Mouse (Mus musculus): Measurements from ENCODE around the gene Il17rc. TPM values are rescaled to one million over a fixed set of nuclear protein-coding genes. Genes with fewer than 3 reads are reported as not detected.

Gene Il17rc
- polyA plus RNA-seq, 1 experiment from 2014 or later: 15.7 TPM

- H3K4me2 ChIP-seq (ENCODE audit: low read depth, low read length): no peak overlapping the region
- H3K4me1 ChIP-seq (ENCODE audit: control insufficient read depth, insufficient read depth, low read length): no peaks in the 10 kb centered on the region
- H3K9me3 ChIP-seq (ENCODE audit: control insufficient read depth, low read length): no peaks in the 10 kb centered on the region
- no peak overlapping the region for H3K4me3 ChIP-seq (ENCODE audit: low read depth, low read length)
- no peak overlapping the region; the same call in 1 of the 2 replicates for H3K27ac ChIP-seq (replicated peaks; ENCODE audit: low read depth, low read length)
- DNase-seq (ENCODE audit: low spot score) (peak; percentile 72), ATAC-seq (ENCODE audit: low read depth) (peak; percentile 87)
- H3K27me3 ChIP-seq (replicated peaks; ENCODE audit: control insufficient read depth, insufficient read depth, low read length): no peaks in the 10 kb centered on the region
- 50% methylated on average over 5 of the region's 5 CpGs for WGBS
- no peak overlapping the region for H3K9ac ChIP-seq (ENCODE audit: low read depth, low read length)
- H3K36me3 ChIP-seq (ENCODE audit: control insufficient read depth, insufficient read depth, low read length): peaks cover 10% of the 10 kb centered on the region
Observed at GRCm38 (mm10) chr6:113508947-113509280, 37.7 kb downstream of the Il17rc start.

GRCm38 (mm10) chr6:113513944-113514343 lies 42.7 kb downstream of the Il17rc start:
- Histone ChIP-seq H3K27ac (replicated peaks; ENCODE audit: low read depth, low read length) (no peak overlapping the region), H3K27me3 (replicated peaks; ENCODE audit: control insufficient read depth, insufficient read depth, low read length) (no peaks in the 10 kb centered on the region), H3K9ac (ENCODE audit: low read depth, low read length) (no peak overlapping the region), H3K9me3 (ENCODE audit: control insufficient read depth, low read length) (no peaks in the 10 kb centered on the region), H3K4me2 (ENCODE audit: low read depth, low read length) (no peak overlapping the region), H3K36me3 (ENCODE audit: control insufficient read depth, insufficient read depth, low read length) (peaks cover 59% of the 10 kb centered on the region), H3K4me3 (ENCODE audit: low read depth, low read length) (no peak overlapping the region), H3K4me1 (ENCODE audit: control insufficient read depth, insufficient read depth, low read length) (no peaks in the 10 kb centered on the region)
- no peak for DNase-seq (ENCODE audit: low spot score)
- ATAC-seq (ENCODE audit: low read depth): no peak
- 87% methylated on average over 6 of the region's 6 CpGs for WGBS

GRCm38 (mm10) chr6:113514600-113514999 lies 43.4 kb downstream of the Il17rc start:
- H3K27ac ChIP-seq (replicated peaks; ENCODE audit: low read depth, low read length): no peak overlapping the region
- 96% methylated on average over 3 of the region's 3 CpGs for WGBS
- H3K36me3 ChIP-seq (ENCODE audit: control insufficient read depth, insufficient read depth, low read length): peaks cover 66% of the 10 kb centered on the region
- H3K9ac ChIP-seq (ENCODE audit: low read depth, low read length): no peak overlapping the region
- no peaks in the 10 kb centered on the region for H3K27me3 ChIP-seq (replicated peaks; ENCODE audit: control insufficient read depth, insufficient read depth, low read length)
- no peak overlapping the region for H3K4me3 ChIP-seq (ENCODE audit: low read depth, low read length)
- no peak for ATAC-seq (ENCODE audit: low read depth)
- no peak overlapping the region for H3K4me2 ChIP-seq (ENCODE audit: low read depth, low read length)
- H3K9me3 ChIP-seq (ENCODE audit: control insufficient read depth, low read length): no peaks in the 10 kb centered on the region
- H3K4me1 ChIP-seq (ENCODE audit: control insufficient read depth, insufficient read depth, low read length): no peaks in the 10 kb centered on the region
- no peak for DNase-seq (ENCODE audit: low spot score)

- Histone ChIP-seq H3K9ac (ENCODE audit: low read depth, low read length) (no peak overlapping the region), H3K4me1 (ENCODE audit: control insufficient read depth, insufficient read depth, low read length) (no peaks in the 10 kb centered on the region), H3K4me2 (ENCODE audit: low read depth, low read length) (no peak overlapping the region), H3K27ac (replicated peaks; ENCODE audit: low read depth, low read length) (no peak overlapping the region), H3K27me3 (replicated peaks; ENCODE audit: control insufficient read depth, insufficient read depth, low read length) (no peaks in the 10 kb centered on the region), H3K9me3 (ENCODE audit: control insufficient read depth, low read length) (no peaks in the 10 kb centered on the region), H3K4me3 (ENCODE audit: low read depth, low read length) (no peak overlapping the region), H3K36me3 (ENCODE audit: control insufficient read depth, insufficient read depth, low read length) (peaks cover 94% of the 10 kb centered on the region)
- ATAC-seq (ENCODE audit: low read depth) (no peak), DNase-seq (ENCODE audit: low spot score) (no peak)
- WGBS: 89% methylated on average over 8 of the region's 8 CpGs
Observed at GRCm38 (mm10) chr6:113517434-113518080, 46.3 kb downstream of the Il17rc start.

GRCm38 (mm10) chr6:113522310-113522709 lies 51.1 kb downstream of the Il17rc start:
- DNase-seq (ENCODE audit: low spot score) (no peak), ATAC-seq (ENCODE audit: low read depth) (no peak)
- Histone ChIP-seq H3K9ac (ENCODE audit: low read depth, low read length) (no peak overlapping the region), H3K4me1 (ENCODE audit: control insufficient read depth, insufficient read depth, low read length) (no peaks in the 10 kb centered on the region), H3K4me3 (ENCODE audit: low read depth, low read length) (no peak overlapping the region), H3K36me3 (ENCODE audit: control insufficient read depth, insufficient read depth, low read length) (peaks cover 70% of the 10 kb centered on the region), H3K27ac (replicated peaks; ENCODE audit: low read depth, low read length) (no peak overlapping the region), H3K4me2 (ENCODE audit: low read depth, low read length) (no peak overlapping the region), H3K27me3 (replicated peaks; ENCODE audit: control insufficient read depth, insufficient read depth, low read length) (no peaks in the 10 kb centered on the region), H3K9me3 (ENCODE audit: control insufficient read depth, low read length) (no peaks in the 10 kb centered on the region)
- whole genome bisulfite sequencing: 85% methylated on average over 1 of the region's 1 CpGs

GRCm38 (mm10) chr6:113523420-113523819 lies 52.2 kb downstream of the Il17rc start:
- no peak overlapping the region for H3K9ac ChIP-seq (ENCODE audit: low read depth, low read length)
- no peak overlapping the region for H3K4me3 ChIP-seq (ENCODE audit: low read depth, low read length)
- no peak overlapping the region for H3K27ac ChIP-seq (replicated peaks; ENCODE audit: low read depth, low read length)
- DNase-seq (ENCODE audit: low spot score) (no peak), ATAC-seq (ENCODE audit: low read depth) (no peak)
- peaks cover 59% of the 10 kb centered on the region for H3K36me3 ChIP-seq (ENCODE audit: control insufficient read depth, insufficient read depth, low read length)
- no peaks in the 10 kb centered on the region for H3K9me3 ChIP-seq (ENCODE audit: control insufficient read depth, low read length)
- H3K27me3 ChIP-seq (replicated peaks; ENCODE audit: control insufficient read depth, insufficient read depth, low read length): no peaks in the 10 kb centered on the region
- 90% methylated on average over 8 of the region's 8 CpGs for WGBS
- no peak overlapping the region for H3K4me2 ChIP-seq (ENCODE audit: low read depth, low read length)
- no peaks in the 10 kb centered on the region for H3K4me1 ChIP-seq (ENCODE audit: control insufficient read depth, insufficient read depth, low read length)

- ATAC-seq (ENCODE audit: low read depth) (peak; percentile 92), DNase-seq (ENCODE audit: low spot score) (peak; percentile 90)
- H3K27ac ChIP-seq (replicated peaks; ENCODE audit: low read depth, low read length): peak within 1 kb of the TSS; percentile 79
- no peaks in the 10 kb centered on the region for H3K27me3 ChIP-seq (replicated peaks; ENCODE audit: control insufficient read depth, insufficient read depth, low read length)
- H3K4me3 ChIP-seq (ENCODE audit: low read depth, low read length): peak within 1 kb of the TSS; percentile 86
- H3K36me3 ChIP-seq (ENCODE audit: control insufficient read depth, insufficient read depth, low read length): peaks cover 3% of the 10 kb centered on the region; the same call in 1 of the 2 replicates
- peak within 1 kb of the TSS; percentile 80 for H3K4me2 ChIP-seq (ENCODE audit: low read depth, low read length)
- peak within 1 kb of the TSS; percentile 86 for H3K9ac ChIP-seq (ENCODE audit: low read depth, low read length)
- H3K9me3 ChIP-seq (ENCODE audit: control insufficient read depth, low read length): no peaks in the 10 kb centered on the region
- peaks cover 10% of the 10 kb centered on the region; the same call in 1 of the 2 replicates for H3K4me1 ChIP-seq (ENCODE audit: control insufficient read depth, insufficient read depth, low read length)
- WGBS: 1% methylated on average over 35 of the region's 47 CpGs
Observed at GRCm38 (mm10) chr6:113530932-113531839, 60.0 kb downstream of the Il17rc start, which contains the start of the genes Emc3 and Fancd2. Gene Emc3, minus strand, starts transcription at chr6:113531652. Gene Fancd2, plus strand, starts transcription at chr6:113531682.

- Histone ChIP-seq H3K9ac (ENCODE audit: low read depth, low read length) (peak overlapping the region; percentile 86), H3K27ac (replicated peaks; ENCODE audit: low read depth, low read length) (no peak overlapping the region), H3K9me3 (ENCODE audit: control insufficient read depth, low read length) (no peaks in the 10 kb centered on the region), H3K4me2 (ENCODE audit: low read depth, low read length) (peak overlapping the region; percentile 80), H3K36me3 (ENCODE audit: control insufficient read depth, insufficient read depth, low read length) (0 out of 2 replicates have a peak, but pooled peaks cover 7% of the 10 kb centered on the region), H3K4me3 (ENCODE audit: low read depth, low read length) (peak overlapping the region; percentile 86), H3K27me3 (replicated peaks; ENCODE audit: control insufficient read depth, insufficient read depth, low read length) (no peaks in the 10 kb centered on the region), H3K4me1 (ENCODE audit: control insufficient read depth, insufficient read depth, low read length) (peaks cover 10% of the 10 kb centered on the region; the same call in 1 of the 2 replicates)
- no peak for ATAC-seq (ENCODE audit: low read depth)
- WGBS: 7% methylated on average over 7 of the region's 7 CpGs
- no peak for DNase-seq (ENCODE audit: low spot score)
Observed at GRCm38 (mm10) chr6:113531840-113532404, 60.7 kb downstream of the Il17rc start.

Measured in embryonic facial prominence, embryonic 14.5 days (tissue).